In genomic region chr15:81845724-81846123, GRCm38 (mm10) we compare ENCODE assay signal across 8 mouse cellular contexts. TPM values are rescaled to one million over a fixed set of nuclear protein-coding genes. Genes with fewer than 3 reads are reported as not detected.
DNase-seq lines count a peak whose midpoint lies in the region; ATAC-seq lines count a peak whose summit lies in the region.

No protein-coding gene starts in this region.

- no peak overlapping the region for H3K4me2 ChIP-seq in heart, embryonic 15.5 days
- H3K4me2 ChIP-seq in liver, embryonic 13.5 days, result no peak overlapping the region

- no peak overlapping the region for H3K9ac ChIP-seq in heart, embryonic 15.5 days
- no peak overlapping the region for H3K9ac ChIP-seq in liver, embryonic 13.5 days

- peak overlapping the region; percentile 29; the same call in 1 of the 2 replicates for H3K27ac ChIP-seq in heart, embryonic 15.5 days
- no peak overlapping the region; the same call in 1 of the 2 replicates for H3K27ac ChIP-seq in liver, embryonic 13.5 days

- ATAC-seq in heart, embryonic 15.5 days (replicated peaks; ENCODE audit: insufficient number of reproducible peaks, insufficient read depth, low FRiP score, low read depth), result peak; percentile 33; the same call in 1 of the 2 replicates
- ATAC-seq in liver, embryonic 13.5 days (ENCODE audit: low read depth), result peak; percentile 32; the same call in 1 of the 2 replicates

- peaks cover 25% of the 10 kb centered on the region for H3K36me3 ChIP-seq in heart, embryonic 15.5 days
- peaks cover 37% of the 10 kb centered on the region for H3K36me3 ChIP-seq in liver, embryonic 13.5 days

- intact Hi-C loops in left cerebral cortex, postnatal 36 days (cut with DNase I), result no loop called here

- H3K4me3 ChIP-seq in heart, embryonic 15.5 days, result no peak overlapping the region
- no peak overlapping the region for H3K4me3 ChIP-seq in liver, embryonic 13.5 days (replicated peaks)

- H3K4me1 ChIP-seq in heart, embryonic 15.5 days (replicated peaks), result peaks cover 24% of the 10 kb centered on the region
- H3K4me1 ChIP-seq in liver, embryonic 13.5 days (replicated peaks), result peaks cover 15% of the 10 kb centered on the region

- WGBS in heart, embryonic 15.5 days, result 23% methylated on average over 4 of the region's 4 CpGs
- 42% methylated on average over 4 of the region's 4 CpGs for WGBS in liver, embryonic 13.5 days (ENCODE audit: insufficient replicate concordance)

- H3K9me3 ChIP-seq in heart, embryonic 15.5 days (replicated peaks), result no peaks in the 10 kb centered on the region
- H3K9me3 ChIP-seq in liver, embryonic 13.5 days (replicated peaks), result no peaks in the 10 kb centered on the region

- no peaks in the 10 kb centered on the region for H3K27me3 ChIP-seq in heart, embryonic 15.5 days
- no peaks in the 10 kb centered on the region for H3K27me3 ChIP-seq in liver, embryonic 13.5 days

- peak; percentile 45 for DNase-seq in cerebellum, adult 9-10 months
- no peak for DNase-seq in cerebellum, adult 8-10 months
- DNase-seq in NIH3T3 (ENCODE audit: low read depth), result peak; percentile 34
- no peak for DNase-seq in liver, embryonic 13.5 days
- DNase-seq in right cerebral cortex, postnatal 14 days, result no peak
- DNase-seq in left cerebral cortex, postnatal 36 days (ENCODE audit: low spot score in 2 of 2), result no peak
- DNase-seq in thymus, postnatal 4 days, result no peak

RNA-seq across cellular contexts. Expression of gene Tob2, which starts 12.9 kb away (rescaled TPM):
- 15.8 and 17.6 TPM in 2 replicates for polyA plus RNA-seq in heart, embryonic 15.5 days (2015; fragmentation: Nextera tagmentation; extraction: Ambion mirVana)
- 9.0 and 11.9 TPM in 2 replicates for polyA plus RNA-seq in liver, embryonic 13.5 days (2015; fragmentation: Nextera tagmentation; extraction: Ambion mirVana)
- total RNA-seq in left cerebral cortex, postnatal 36 days (2021), result 10 to 100 TPM; 26.4 to 37.6 TPM

RNA-seq across cellular contexts. Expression of gene Phf5a, which starts 26.0 kb away (rescaled TPM):
- polyA plus RNA-seq in heart, embryonic 15.5 days (2015; fragmentation: Nextera tagmentation; extraction: Ambion mirVana), result 70.5 and 97.6 TPM in 2 replicates
- polyA plus RNA-seq in liver, embryonic 13.5 days (2015; fragmentation: Nextera tagmentation; extraction: Ambion mirVana), result 132 and 139 TPM in 2 replicates
- total RNA-seq in left cerebral cortex, postnatal 36 days (2021), result 10 to 100 TPM; 31.0 to 36.3 TPM

RNA-seq across cellular contexts. Expression of gene Aco2, which starts 26.4 kb away (rescaled TPM):
- polyA plus RNA-seq in heart, embryonic 15.5 days (2015; fragmentation: Nextera tagmentation; extraction: Ambion mirVana), result 610 and 636 TPM in 2 replicates
- polyA plus RNA-seq in liver, embryonic 13.5 days (2015; fragmentation: Nextera tagmentation; extraction: Ambion mirVana), result 105 and 122 TPM in 2 replicates
- total RNA-seq in left cerebral cortex, postnatal 36 days (2021), result 100 to 1,000 TPM; 425 to 455 TPM

RNA-seq across cellular contexts. Expression of gene Tef, which starts 43.5 kb away (rescaled TPM):
- polyA plus RNA-seq in heart, embryonic 15.5 days (2015; fragmentation: Nextera tagmentation; extraction: Ambion mirVana), result 22.9 and 25.9 TPM in 2 replicates
- 4.5 and 5.9 TPM in 2 replicates for polyA plus RNA-seq in liver, embryonic 13.5 days (2015; fragmentation: Nextera tagmentation; extraction: Ambion mirVana)
- total RNA-seq in left cerebral cortex, postnatal 36 days (2021), result 100 to 1,000 TPM; 244 to 267 TPM

Comparison
In these comparisons a context has a peak if more than half of its experiments do, and no peak if none do; other contexts are left out.
1. DNase-seq: peak in cerebellum, adult 9-10 months (single experiment) and NIH3T3 (single experiment); none in cerebellum, adult 8-10 months (single experiment), liver, embryonic 13.5 days (single experiment), right cerebral cortex, postnatal 14 days (single experiment), left cerebral cortex, postnatal 36 days (0 of 2) and thymus, postnatal 4 days (single experiment).